In genomic region chrX:144689859-144690181, GRCm38 (mm10) we compare ENCODE assay signal across 8 mouse cellular contexts. TPM values are rescaled to one million over a fixed set of nuclear protein-coding genes. Genes with fewer than 3 reads are reported as not detected.
A peak's percentile ranks its signal among the peaks of the same experiment; 100 is the strongest.
DNase-seq lines count a peak whose midpoint lies in the region; ATAC-seq and TF ChIP-seq lines count a peak whose summit lies in the region.

No protein-coding gene starts in this region.

- H3K9ac ChIP-seq in limb, embryonic 14.5 days (ENCODE audit: low read depth, low read length, severe bottlenecking) = 0 out of 2 replicates have a peak overlapping the region, but pooled peaks have one; percentile 28
- no peak overlapping the region for H3K9ac ChIP-seq in stomach, embryonic 14.5 days (replicated peaks; ENCODE audit: low read depth, low read length)

- H3K36me3 ChIP-seq in limb, embryonic 14.5 days (ENCODE audit: control insufficient read depth, insufficient read depth, low read length) = no peaks in the 10 kb centered on the region
- no peaks in the 10 kb centered on the region for H3K36me3 ChIP-seq in stomach, embryonic 14.5 days (ENCODE audit: control insufficient read depth, insufficient read depth, low read length)

- no peak for TF ChIP-seq POLR2A in limb, embryonic 14.5 days (IDR thresholded peaks at IDR 0.05; ENCODE audit: borderline replicate concordance, extremely low read depth, insufficient read depth, insufficient read length)

- H3K4me2 ChIP-seq in limb, embryonic 14.5 days (replicated peaks; ENCODE audit: low read depth, low read length, severe bottlenecking) = peak overlapping the region; percentile 58
- peak overlapping the region; percentile 55 for H3K4me2 ChIP-seq in stomach, embryonic 14.5 days (replicated peaks; ENCODE audit: low read depth, low read length)

- H3K27ac ChIP-seq in limb, embryonic 14.5 days (replicated peaks; ENCODE audit: low read depth, low read length) = no peak overlapping the region
- no peak overlapping the region for H3K27ac ChIP-seq in stomach, embryonic 14.5 days (ENCODE audit: low read length)

- peaks cover 12% of the 10 kb centered on the region for H3K27me3 ChIP-seq in limb, embryonic 14.5 days (ENCODE audit: control insufficient read depth, insufficient read depth, low read length)
- H3K27me3 ChIP-seq in stomach, embryonic 14.5 days (ENCODE audit: control insufficient read depth, insufficient read depth, low read length) = no peaks in the 10 kb centered on the region

- ATAC-seq in frontal cortex, adult (ENCODE audit: low TSS enrichment) = peak; percentile 64
- peak; percentile 63 for ATAC-seq in limb, embryonic 14.5 days (ENCODE audit: low FRiP score, low read depth)
- no peak for ATAC-seq in stomach, embryonic 14.5 days (ENCODE audit: insufficient number of reproducible peaks, insufficient read depth, low FRiP score, low read depth)

- no peak for DNase-seq in frontal cortex, adult 2 months (ENCODE audit: extremely low spot score in 1 of 2, low spot score in 1 of 2)
- peak; percentile 3 for DNase-seq in ovary, postnatal 36 days (ENCODE audit: low spot score)
- DNase-seq in ovary, adult 18-20 months (ENCODE audit: low spot score) = no peak
- DNase-seq in limb, embryonic 14.5 days (ENCODE audit: low spot score) = peak; percentile 25
- no peak for DNase-seq in kidney, postnatal 25 days
- DNase-seq in ovary, postnatal 14 days (ENCODE audit: low spot score) = no peak

- no peaks in the 10 kb centered on the region for H3K4me1 ChIP-seq in limb, embryonic 14.5 days (ENCODE audit: control insufficient read depth, insufficient read depth, low read length)
- H3K4me1 ChIP-seq in stomach, embryonic 14.5 days (ENCODE audit: control insufficient read depth, insufficient read depth, low read length) = no peaks in the 10 kb centered on the region

- no peaks in the 10 kb centered on the region for H3K9me3 ChIP-seq in limb, embryonic 14.5 days (ENCODE audit: control insufficient read depth, low read length)
- no peaks in the 10 kb centered on the region for H3K9me3 ChIP-seq in stomach, embryonic 14.5 days (ENCODE audit: control insufficient read depth, low read depth, low read length)

- 21% methylated on average over 7 of the region's 7 CpGs for WGBS in limb, embryonic 14.5 days
- WGBS in stomach, embryonic 14.5 days = 15% methylated on average over 7 of the region's 7 CpGs

- peak overlapping the region; percentile 38 for H3K4me3 ChIP-seq in limb, embryonic 14.5 days (replicated peaks; ENCODE audit: low read length)
- peak overlapping the region; percentile 33; the same call in 1 of the 2 replicates for H3K4me3 ChIP-seq in stomach, embryonic 14.5 days (ENCODE audit: low read depth, low read length)

RNA-seq across cellular contexts. Expression of gene Rtl4, which starts 1.1 kb away (rescaled TPM):
- 1.5 and 1.8 TPM in 2 replicates for polyA plus RNA-seq in frontal cortex, adult 2 months (2012; rRNA removed)
- polyA plus RNA-seq in limb, embryonic 14.5 days (2012; rRNA removed) = 0.80 and 1.0 TPM in 2 replicates
- 0.65 and 1.3 TPM in 2 replicates for polyA plus RNA-seq in limb, embryonic 14.5 days (2014; fragmentation: Nextera tagmentation; extraction: Ambion mirVana)
- 1.1 and 1.9 TPM in 2 replicates for polyA plus RNA-seq in stomach, embryonic 14.5 days (2014; fragmentation: Nextera tagmentation; extraction: Ambion mirVana)

RNA-seq across cellular contexts. Expression of gene Trpc5, which starts 1.8 kb away (rescaled TPM):
- 3.0 and 3.3 TPM in 2 replicates for polyA plus RNA-seq in frontal cortex, adult 2 months (2012; rRNA removed)
- polyA plus RNA-seq in limb, embryonic 14.5 days (2012; rRNA removed) = 0.50 and 0.54 TPM in 2 replicates
- 0.28 and 0.51 TPM in 2 replicates for polyA plus RNA-seq in limb, embryonic 14.5 days (2014; fragmentation: Nextera tagmentation; extraction: Ambion mirVana)
- polyA plus RNA-seq in stomach, embryonic 14.5 days (2014; fragmentation: Nextera tagmentation; extraction: Ambion mirVana) = 0.90 and 1.00 TPM in 2 replicates

Comparison
In these comparisons a context has a peak if more than half of its experiments do, and no peak if none do; other contexts are left out.
1. DNase-seq: peak in ovary, postnatal 36 days (single experiment) and limb, embryonic 14.5 days (single experiment); none in frontal cortex, adult 2 months (0 of 2), ovary, adult 18-20 months (single experiment), kidney, postnatal 25 days (0 of 2) and ovary, postnatal 14 days (single experiment).